Mouse (Mus musculus) limb, embryonic 14.5 days (tissue): ENCODE measurements around the gene Ripply1. TPM values are rescaled to one million over a fixed set of nuclear protein-coding genes. Genes with fewer than 3 reads are reported as not detected.
A peak's percentile ranks its signal among the peaks of the same experiment; 100 is the strongest.

Experiments used
- ATAC-seq: fragments of 200-750 bp; cut with Nextera tagmentation; 2 replicates; pipeline ENCODE4 v1.8.0; 2017; ENCODE audit warnings: low read depth, moderate number of reproducible peaks, moderate TSS enrichment; ENCODE audit not compliant: low FRiP score
- DNase-seq: peaks from one replicate; pipeline ENCODE4 v3.0.0-alpha.2; 2015; ENCODE audit warnings: low spot score
- H3K27ac ChIP-seq: fragments of 300-500 bp; sonication (generic); replicated peaks from 2 replicates; pipeline ENCODE4 v1.5.1; 2014; ENCODE audit warnings: low read depth, mild to moderate bottlenecking, low read length, moderate library complexity, mixed read lengths
- H3K27me3 ChIP-seq: fragments of 300-500 bp; sonication (generic); 2 replicates; pipeline ENCODE4 v1.6.1; 2014; ENCODE audit warnings: low read length, mixed read lengths; ENCODE audit not compliant: control insufficient read depth, insufficient read depth
- H3K36me3 ChIP-seq: fragments of 300-500 bp; sonication (generic); 2 replicates; pipeline ENCODE4 v1.6.1; 2014; ENCODE audit warnings: mild to moderate bottlenecking, low read length, moderate library complexity, mixed read lengths; ENCODE audit not compliant: control insufficient read depth, insufficient read depth
- H3K4me1 ChIP-seq: fragments of 300-500 bp; sonication (generic); 2 replicates; pipeline ENCODE4 v1.6.1; 2014; ENCODE audit warnings: antibody characterized with exemption, low read length, mixed read lengths; ENCODE audit not compliant: control insufficient read depth, insufficient read depth
- H3K4me2 ChIP-seq: fragments of 300-500 bp; sonication (generic); replicated peaks from 2 replicates; pipeline ENCODE4 v1.6.1; 2014; ENCODE audit warnings: low read depth, mild to moderate bottlenecking, low read length, moderate library complexity; ENCODE audit not compliant: severe bottlenecking
- H3K4me3 ChIP-seq: fragments of 300-500 bp; sonication (generic); replicated peaks from 2 replicates; pipeline ENCODE4 v1.5.1; 2014; ENCODE audit warnings: low read length
- H3K9ac ChIP-seq: fragments of 300-500 bp; sonication (generic); 2 replicates; pipeline ENCODE4 v1.6.1; 2014; ENCODE audit warnings: mild to moderate bottlenecking, low read depth, low read length, moderate library complexity; ENCODE audit not compliant: severe bottlenecking
- H3K9me3 ChIP-seq: fragments of 300-500 bp; sonication (generic); 2 replicates; pipeline ENCODE4 v1.6.1; 2016; ENCODE audit warnings: low read length; ENCODE audit not compliant: control insufficient read depth
- POLR2A ChIP-seq: fragments of 200-500 bp; IDR thresholded peaks from 2 replicates; pipeline ENCODE4 v1.8.0; 2012; ENCODE audit warnings: inconsistent platforms, mild to moderate bottlenecking, moderate library complexity, borderline replicate concordance; ENCODE audit not compliant: insufficient read depth, insufficient read length; ENCODE audit errors: extremely low read depth
- WGBS: fragments of 180-500 bp; shearing (Covaris S2); extraction: QIAGEN DNeasy Blood & Tissue Kit; methylation state at CpG from one replicate; pipeline ENCODE4 v1.1.7; 2014; 5-methylcytosine and 5-hydroxymethylcytosine counted together
- polyA plus RNA-seq, 2 experiments: library from polyadenylated mRNA; depleted of rRNA in 1 of 2; stranded (reverse) in 1 of 2; unstranded in 1 of 2; fragments of >200 nt; fragmentation: Nextera tagmentation in 1 of 2; extraction: Ambion mirVana in 1 of 2; gene quantifications; 2 replicates each; pipeline versions ENCODE4 v1.2.1 to v1.2.3; 2012 to 2014

The Ripply1 gene
- polyA plus RNA-seq, 2 experiments, result 2.9 TPM; not detected in 1

- Histone ChIP-seq H3K27ac (no peak overlapping the region), H3K4me2 (no peak overlapping the region), H3K9me3 (no peaks in the 10 kb centered on the region), H3K4me3 (no peak overlapping the region), H3K36me3 (no peaks in the 10 kb centered on the region), H3K4me1 (no peaks in the 10 kb centered on the region), H3K9ac (no peak overlapping the region), H3K27me3 (no peaks in the 10 kb centered on the region)
- 59% methylated on average over 2 of the region's 2 CpGs for WGBS
- TF ChIP-seq POLR2A, result no peak
- DNase-seq (no peak), ATAC-seq (0 out of 2 replicates have a peak, but pooled peaks have one; percentile 23)
These were observed 25.2 kb upstream of the Ripply1 start for GRCm38 (mm10) chrX:139807391-139807790.

GRCm38 (mm10) chrX:139805918-139806317, 23.8 kb upstream of the Ripply1 start:
- no peaks in the 10 kb centered on the region for H3K27me3 ChIP-seq
- no peaks in the 10 kb centered on the region for H3K36me3 ChIP-seq
- H3K27ac ChIP-seq, result no peak overlapping the region
- H3K4me3 ChIP-seq, result no peak overlapping the region
- no peak overlapping the region for H3K9ac ChIP-seq
- ATAC-seq, result no peak
- 96% methylated on average over 4 of the region's 4 CpGs for WGBS
- DNase-seq, result no peak
- no peak for TF ChIP-seq POLR2A
- no peaks in the 10 kb centered on the region for H3K4me1 ChIP-seq
- H3K4me2 ChIP-seq, result no peak overlapping the region
- no peaks in the 10 kb centered on the region for H3K9me3 ChIP-seq

GRCm38 (mm10) chrX:139803028-139803427, 20.9 kb upstream of the Ripply1 start:
- Histone ChIP-seq H3K27me3 (no peaks in the 10 kb centered on the region), H3K4me1 (no peaks in the 10 kb centered on the region), H3K9me3 (no peaks in the 10 kb centered on the region), H3K9ac (no peak overlapping the region), H3K27ac (no peak overlapping the region), H3K4me2 (no peak overlapping the region), H3K36me3 (no peaks in the 10 kb centered on the region), H3K4me3 (no peak overlapping the region)
- DNase-seq (no peak), ATAC-seq (no peak)
- WGBS, result 68% methylated on average over 2 of the region's 2 CpGs
- TF ChIP-seq POLR2A, result no peak

- ATAC-seq, result no peak
- no peaks in the 10 kb centered on the region for H3K4me1 ChIP-seq
- no peak for TF ChIP-seq POLR2A
- H3K4me2 ChIP-seq, result no peak within 1 kb of the TSS
- DNase-seq, result no peak
- H3K9me3 ChIP-seq, result no peaks in the 10 kb centered on the region
- no peak within 1 kb of the TSS for H3K4me3 ChIP-seq
- no peaks in the 10 kb centered on the region for H3K27me3 ChIP-seq
- WGBS, result 61% methylated on average over 8 of the region's 8 CpGs
- no peaks in the 10 kb centered on the region for H3K36me3 ChIP-seq
- no peak within 1 kb of the TSS for H3K9ac ChIP-seq
- no peak within 1 kb of the TSS for H3K27ac ChIP-seq
These were observed 18.3 kb upstream of the Ripply1 start, which contains the start of gene Cldn2 for GRCm38 (mm10) chrX:139800406-139800878. TSS of gene Cldn2 (plus strand) at chrX:139800828.

- H3K4me1 ChIP-seq, result no peaks in the 10 kb centered on the region
- H3K9me3 ChIP-seq, result no peaks in the 10 kb centered on the region
- no peak for TF ChIP-seq POLR2A
- DNase-seq (no peak), ATAC-seq (no peak)
- no peak overlapping the region for H3K4me2 ChIP-seq
- no peaks in the 10 kb centered on the region for H3K27me3 ChIP-seq
- no peak overlapping the region for H3K9ac ChIP-seq
- no peak overlapping the region for H3K4me3 ChIP-seq
- WGBS, result 78% methylated on average over 3 of the region's 3 CpGs
- no peak overlapping the region for H3K27ac ChIP-seq
- no peaks in the 10 kb centered on the region for H3K36me3 ChIP-seq
These were observed 17.8 kb upstream of the Ripply1 start for GRCm38 (mm10) chrX:139799953-139800352.

GRCm38 (mm10) chrX:139797875-139798274, 15.7 kb upstream of the Ripply1 start:
- no peaks in the 10 kb centered on the region for H3K9me3 ChIP-seq
- no peaks in the 10 kb centered on the region for H3K4me1 ChIP-seq
- ATAC-seq, result no peak
- H3K4me2 ChIP-seq, result no peak overlapping the region
- 75% methylated on average over 9 of the region's 9 CpGs for WGBS
- TF ChIP-seq POLR2A, result no peak
- no peak overlapping the region for H3K27ac ChIP-seq
- no peak overlapping the region for H3K9ac ChIP-seq
- DNase-seq, result no peak
- H3K36me3 ChIP-seq, result no peaks in the 10 kb centered on the region
- no peaks in the 10 kb centered on the region for H3K27me3 ChIP-seq
- H3K4me3 ChIP-seq, result no peak overlapping the region
